Mouse (Mus musculus) stomach, postnatal 0 days (tissue): ENCODE measurements around the gene Itprip. TPM values are rescaled to one million over a fixed set of nuclear protein-coding genes. Genes with fewer than 3 reads are reported as not detected.

Source experiments
- ATAC-seq: fragments of 200-750 bp; cut with Nextera tagmentation; 2 replicates; pipeline ENCODE4 v1.8.0; 2017; ENCODE audit not compliant: low FRiP score, low TSS enrichment
- DNase-seq: peaks from one replicate; pipeline ENCODE4 v3.0.0-alpha.2; 2016; ENCODE audit warnings: low spot score
- H3K27ac ChIP-seq: fragments of 300-500 bp; sonication (generic); replicated peaks from 2 replicates; pipeline ENCODE4 v1.5.1; 2014; ENCODE audit warnings: mild to moderate bottlenecking, control low read depth
- H3K27me3 ChIP-seq: fragments of 300-500 bp; sonication (generic); 2 replicates; pipeline ENCODE4 v1.6.1; 2014; ENCODE audit warnings: low read length; ENCODE audit not compliant: control insufficient read depth, insufficient read depth
- H3K36me3 ChIP-seq: fragments of 300-500 bp; sonication (generic); 2 replicates; pipeline ENCODE4 v1.6.1; 2014; ENCODE audit warnings: low read length, mixed read lengths; ENCODE audit not compliant: control insufficient read depth, insufficient read depth
- H3K4me1 ChIP-seq: fragments of 300-500 bp; sonication (generic); replicated peaks from 2 replicates; pipeline ENCODE4 v1.6.1; 2014; ENCODE audit warnings: antibody characterized with exemption; ENCODE audit not compliant: control insufficient read depth, insufficient read depth
- H3K4me2 ChIP-seq: fragments of 300-500 bp; sonication (generic); replicated peaks from 2 replicates; pipeline ENCODE4 v1.6.1; 2014; ENCODE audit warnings: low read depth, mild to moderate bottlenecking, control low read depth, moderate library complexity
- H3K4me3 ChIP-seq: fragments of 300-500 bp; sonication (generic); 2 replicates; pipeline ENCODE4 v1.5.1; 2014; ENCODE audit warnings: low read depth, low read length, control low read depth
- H3K9ac ChIP-seq: fragments of 300-500 bp; sonication (generic); 2 replicates; pipeline ENCODE4 v1.6.1; 2014; ENCODE audit warnings: mild to moderate bottlenecking, low read length, control low read depth, mixed read lengths
- H3K9me3 ChIP-seq: fragments of 300-500 bp; sonication (generic); 2 replicates; pipeline ENCODE4 v1.6.1; 2016; ENCODE audit warnings: low read length; ENCODE audit not compliant: control insufficient read depth
- CTCF ChIP-seq: IDR thresholded peaks from 2 replicates; pipeline ENCODE4 v1.5.1; 2016; ENCODE audit warnings: antibody characterized with exemption, low read depth, mild to moderate bottlenecking, moderate library complexity
- EP300 ChIP-seq: optimal IDR thresholded peaks from 2 replicates; pipeline ENCODE3; 2016; ENCODE audit warnings: antibody characterized with exemption
- WGBS: fragments of 180-500 bp; shearing (Covaris S2); extraction: QIAGEN DNeasy Blood & Tissue Kit; methylation state at CpG from one replicate; pipeline ENCODE4 v1.1.7; 2014; 5-methylcytosine and 5-hydroxymethylcytosine counted together
- polyA plus RNA-seq: library from polyadenylated mRNA; unstranded; fragments of >200 nt; fragmentation: Nextera tagmentation; extraction: Ambion mirVana; gene quantifications from 2 replicates; pipeline ENCODE4 v1.2.1, GENCODE M21; 2015

Gene Itprip
- polyA plus RNA-seq, 1 experiment from 2014 or later: 7.9 TPM

GRCm38 (mm10) chr19:47939361-47939760 is 20.3 kb upstream of the Itprip start:
- 65% methylated on average over 6 of the region's 6 CpGs for WGBS
- ATAC-seq: no peak

GRCm38 (mm10) chr19:47937443-47938406 is 18.6 kb upstream of the Itprip start, which contains the start of gene Cfap58:
TSS of gene Cfap58 (plus strand) at chr19:47937675.
- peak; percentile 58 for ATAC-seq
- 8% methylated on average over 41 of the region's 41 CpGs for WGBS
- Histone ChIP-seq H3K9me3 (no peaks in the 10 kb centered on the region), H3K36me3 (no peaks in the 10 kb centered on the region), H3K4me2 (peak within 1 kb of the TSS; percentile 72), H3K4me1 (peaks cover 2% of the 10 kb centered on the region; the same call in 1 of the 2 replicates), H3K27me3 (no peaks in the 10 kb centered on the region), H3K9ac (peak within 1 kb of the TSS; percentile 41; the same call in 1 of the 2 replicates), H3K4me3 (peak within 1 kb of the TSS; percentile 35), H3K27ac (no peak within 1 kb of the TSS)
- DNase-seq: peak; percentile 65
- TF ChIP-seq CTCF (peak; percentile 47), EP300 (no peak)

More at GRCm38 (mm10) chr19:47939361-47939760, 20.3 kb upstream of the Itprip start:
- H3K27ac ChIP-seq: no peak overlapping the region
- no peaks in the 10 kb centered on the region for H3K36me3 ChIP-seq
- no peaks in the 10 kb centered on the region for H3K27me3 ChIP-seq
- no peak for TF ChIP-seq EP300
- H3K9ac ChIP-seq: no peak overlapping the region
- H3K9me3 ChIP-seq: no peaks in the 10 kb centered on the region
- H3K4me2 ChIP-seq: no peak overlapping the region
- H3K4me3 ChIP-seq: no peak overlapping the region
- peaks cover 2% of the 10 kb centered on the region; the same call in 1 of the 2 replicates for H3K4me1 ChIP-seq
- no peak for DNase-seq

GRCm38 (mm10) chr19:47936938-47937337 is 17.8 kb upstream of the Itprip start:
- H3K27ac ChIP-seq: no peak overlapping the region
- peaks cover 2% of the 10 kb centered on the region; the same call in 1 of the 2 replicates for H3K4me1 ChIP-seq
- no peaks in the 10 kb centered on the region for H3K9me3 ChIP-seq
- no peaks in the 10 kb centered on the region for H3K36me3 ChIP-seq
- TF ChIP-seq EP300 (no peak), CTCF (no peak)
- H3K9ac ChIP-seq: no peak overlapping the region
- no peak for DNase-seq
- peak overlapping the region; percentile 72 for H3K4me2 ChIP-seq
- no peak overlapping the region; the same call in 1 of the 2 replicates for H3K4me3 ChIP-seq
- H3K27me3 ChIP-seq: no peaks in the 10 kb centered on the region
- ATAC-seq: no peak
- 73% methylated on average over 9 of the region's 9 CpGs for WGBS

- no peak for ATAC-seq
- H3K4me2 ChIP-seq: no peak overlapping the region
- no peaks in the 10 kb centered on the region for H3K9me3 ChIP-seq
- DNase-seq: no peak
- no peaks in the 10 kb centered on the region for H3K27me3 ChIP-seq
- H3K9ac ChIP-seq: no peak overlapping the region
- TF ChIP-seq EP300: no peak
- no peak for TF ChIP-seq CTCF
- H3K4me3 ChIP-seq: no peak overlapping the region
- H3K36me3 ChIP-seq: no peaks in the 10 kb centered on the region
- 84% methylated on average over 11 of the region's 11 CpGs for WGBS
- no peak overlapping the region for H3K27ac ChIP-seq
- H3K4me1 ChIP-seq: peaks cover 2% of the 10 kb centered on the region; the same call in 1 of the 2 replicates
Observed at GRCm38 (mm10) chr19:47936490-47936889, 17.4 kb upstream of the Itprip start.

GRCm38 (mm10) chr19:47935530-47935929 is 16.4 kb upstream of the Itprip start:
- no peaks in the 10 kb centered on the region for H3K36me3 ChIP-seq
- no peaks in the 10 kb centered on the region for H3K27me3 ChIP-seq
- H3K4me1 ChIP-seq: peaks cover 2% of the 10 kb centered on the region; the same call in 1 of the 2 replicates
- H3K27ac ChIP-seq: no peak overlapping the region
- ATAC-seq (peak; percentile 69; the same call in 1 of the 2 replicates), DNase-seq (no peak)
- H3K9me3 ChIP-seq: no peaks in the 10 kb centered on the region
- H3K9ac ChIP-seq: no peak overlapping the region
- H3K4me2 ChIP-seq: no peak overlapping the region
- no peak for TF ChIP-seq CTCF
- TF ChIP-seq EP300: no peak
- 65% methylated on average over 6 of the region's 6 CpGs for WGBS
- H3K4me3 ChIP-seq: no peak overlapping the region
